Mouse (Mus musculus) mouse embryonic stem cell (cell line): ENCODE measurements around the gene Dpp4.

Source experiments
- in situ Hi-C, 2 experiments: fragments of 300-500 bp; cut with MboI; formaldehyde crosslinking; loops; 1 replicate in 1 of 2; 3 replicates in 1 of 2; pipeline ENCODE4 v1.14.3; 2019 to 2020; ENCODE audit warnings: low sequenced_read_pairs in 2 of 2, low pct_unique_long_range_greater_than_20kb in 1 of 2, mixed read lengths in 1 of 2; ENCODE audit not compliant: unreplicated experiment in 1 of 2

Gene Dpp4

GRCm38 (mm10) chr2:62332465-62332864, 79.6 kb downstream of the Dpp4 start:
- in situ Hi-C loops, result no loop called here

GRCm38 (mm10) chr2:62331913-62332312, 80.1 kb downstream of the Dpp4 start:
- in situ Hi-C loops, result no loop called here

GRCm38 (mm10) chr2:62325388-62325787, 86.6 kb downstream of the Dpp4 start:
- in situ Hi-C loops, result no loop called here

GRCm38 (mm10) chr2:62323078-62323637, 88.9 kb downstream of the Dpp4 start:
- in situ Hi-C loops, result no loop called here

GRCm38 (mm10) chr2:62319489-62319888, 92.5 kb downstream of the Dpp4 start:
- in situ Hi-C loops, result no loop called here

- in situ Hi-C loops, result no loop called here
These were observed 95.1 kb downstream of the Dpp4 start for GRCm38 (mm10) chr2:62316930-62317329.

GRCm38 (mm10) chr2:62307477-62307876, 104.6 kb downstream of the Dpp4 start:
- in situ Hi-C loops, result no loop called here

GRCm38 (mm10) chr2:62306978-62307377, 105.1 kb downstream of the Dpp4 start:
- in situ Hi-C loops, result no loop called here

- in situ Hi-C loops, result no loop called here
These were observed 110.3 kb downstream of the Dpp4 start for GRCm38 (mm10) chr2:62301716-62302115.

GRCm38 (mm10) chr2:62293846-62294245, 118.2 kb downstream of the Dpp4 start:
- in situ Hi-C loops, result loop anchor here in 1 of 2 experiments (25.0 kb wide), 2 partner anchors 307 to 657 kb away; no protein-coding TSS in a partner anchor

- in situ Hi-C loops, result loop anchor here in 1 of 2 experiments (25.0 kb wide), 2 partner anchors 300 to 650 kb away; no protein-coding TSS in a partner anchor
These were observed 124.5 kb downstream of the Dpp4 start for GRCm38 (mm10) chr2:62287532-62287931.

- in situ Hi-C loops, result loop anchor here in 1 of 2 experiments (25.0 kb wide), 2 partner anchors 299 to 649 kb away; no protein-coding TSS in a partner anchor
These were observed 126.2 kb downstream of the Dpp4 start for GRCm38 (mm10) chr2:62285847-62286246.

GRCm38 (mm10) chr2:62285026-62285425, 127.0 kb downstream of the Dpp4 start:
- in situ Hi-C loops, result loop anchor here in 1 of 2 experiments (25.0 kb wide), 2 partner anchors 298 to 648 kb away; no protein-coding TSS in a partner anchor
